Mouse (Mus musculus) MEL (cell line): Measurements from ENCODE around the gene Snrnp35.

Experiments
- CHD2 ChIP-seq: IDR thresholded peaks from 2 replicates; pipeline ENCODE4 v1.6.1; 2011; ENCODE audit warnings: low read length, improper control_type of control experiment
- CTCF ChIP-seq, 3 experiments: IDR thresholded peaks in 2 of 3; conservative IDR thresholded peaks in 1 of 3; 2 replicates each; pipeline ENCODE4 v1.5.1; 2011 to 2012; ENCODE audit warnings: low read length in 3 of 3, low read depth in 2 of 3, mild to moderate bottlenecking in 2 of 3, improper control_type of control experiment in 1 of 3, inconsistent platforms in 1 of 3, mixed read lengths in 1 of 3, moderate library complexity in 1 of 3; ENCODE audit not compliant: control insufficient read depth in 1 of 3, insufficient read depth in 1 of 3, poor library complexity in 1 of 3, severe bottlenecking in 1 of 3
- NELFE ChIP-seq: IDR thresholded peaks from 2 replicates; pipeline ENCODE4 v1.6.1; 2011; ENCODE audit warnings: low read depth, low read length, improper control_type of control experiment
- POLR2A ChIP-seq, 2 experiments: IDR thresholded peaks; 2 replicates each; pipeline ENCODE4 v1.6.1; 2011 to 2012; ENCODE audit warnings: low read length in 2 of 2, mild to moderate bottlenecking in 2 of 2, control low read depth in 1 of 2, improper control_type of control experiment in 1 of 2, low read depth in 1 of 2, moderate library complexity in 1 of 2; ENCODE audit not compliant: control insufficient read depth in 1 of 2, insufficient read depth in 1 of 2, poor library complexity in 1 of 2
- SMC3 ChIP-seq: IDR thresholded peaks from 2 replicates; pipeline ENCODE4 v1.6.1; 2011; ENCODE audit warnings: low read depth, low read length, improper control_type of control experiment

- TF ChIP-seq CTCF (IDR thresholded peaks at IDR 0.05 in 2 of 3, conservative IDR thresholded peaks at IDR 0.05 in 1 of 3; ENCODE audit: control insufficient read depth in 1 of 3, insufficient read depth in 1 of 3, low read depth in 2 of 3, low read length in 3 of 3, poor library complexity in 1 of 3, severe bottlenecking in 1 of 3) = no peak
- no peak for TF ChIP-seq SMC3
- TF ChIP-seq POLR2A (IDR thresholded peaks at IDR 0.05; ENCODE audit: control insufficient read depth in 1 of 2, insufficient read depth in 1 of 2, low read depth in 1 of 2, low read length in 2 of 2, poor library complexity in 1 of 2) = no peak
- TF ChIP-seq NELFE = no peak
- TF ChIP-seq CHD2 = no peak
These were observed 2.8 kb upstream of the Snrnp35 start for GRCm38 (mm10) chr5:124480119-124480518.
